Mouse (Mus musculus) lung, embryonic 15.5 days (tissue): ENCODE results near the gene Rab3b. TPM values are rescaled to one million over a fixed set of nuclear protein-coding genes. Genes with fewer than 3 reads are reported as not detected.

Source experiments
- ATAC-seq: fragments of 200-750 bp; cut with Nextera tagmentation; 2 replicates; pipeline ENCODE4 v1.8.0; 2017; ENCODE audit warnings: moderate number of reproducible peaks, borderline replicate concordance; ENCODE audit not compliant: low FRiP score, low TSS enrichment; ENCODE audit errors: extremely low read depth
- H3K27ac ChIP-seq: fragments of 300-500 bp; sonication (generic); 2 replicates; pipeline ENCODE4 v1.5.1; 2015; ENCODE audit warnings: moderate library complexity, mild to moderate bottlenecking, inconsistent platforms
- H3K27me3 ChIP-seq: fragments of 300-500 bp; sonication (generic); 2 replicates; pipeline ENCODE4 v1.6.1; 2015; ENCODE audit warnings: inconsistent platforms
- H3K36me3 ChIP-seq: fragments of 300-500 bp; sonication (generic); 2 replicates; pipeline ENCODE4 v1.6.1; 2015; ENCODE audit warnings: inconsistent platforms
- H3K4me1 ChIP-seq: fragments of 300-500 bp; sonication (generic); 2 replicates; pipeline ENCODE4 v1.6.1; 2015; ENCODE audit warnings: inconsistent platforms
- H3K4me2 ChIP-seq: fragments of 300-500 bp; sonication (generic); 2 replicates; pipeline ENCODE4 v1.6.1; 2015; ENCODE audit warnings: inconsistent platforms, mild to moderate bottlenecking, moderate library complexity
- H3K4me3 ChIP-seq: fragments of 300-500 bp; sonication (generic); 2 replicates; pipeline ENCODE4 v1.5.1; 2015; ENCODE audit warnings: mild to moderate bottlenecking, inconsistent platforms
- H3K9ac ChIP-seq: fragments of 300-500 bp; sonication (generic); 2 replicates; pipeline ENCODE4 v1.6.1; 2015; ENCODE audit warnings: inconsistent platforms
- H3K9me3 ChIP-seq: fragments of 300-500 bp; sonication (generic); 2 replicates; pipeline ENCODE4 v1.6.1; 2016; ENCODE audit warnings: inconsistent platforms
- WGBS: fragments of 180-500 bp; shearing (Covaris S2); methylation state at CpG from one replicate; pipeline ENCODE4 v1.1.7; 2015; 5-methylcytosine and 5-hydroxymethylcytosine counted together
- polyA plus RNA-seq: library from polyadenylated mRNA; unstranded; fragments of >200 nt; fragmentation: Nextera tagmentation; extraction: Ambion mirVana; gene quantifications from 2 replicates; pipeline ENCODE4 v1.2.1, GENCODE M21; 2015

Rab3b gene
- 7.0 and 7.6 TPM in 2 replicates for polyA plus RNA-seq

DNA sequence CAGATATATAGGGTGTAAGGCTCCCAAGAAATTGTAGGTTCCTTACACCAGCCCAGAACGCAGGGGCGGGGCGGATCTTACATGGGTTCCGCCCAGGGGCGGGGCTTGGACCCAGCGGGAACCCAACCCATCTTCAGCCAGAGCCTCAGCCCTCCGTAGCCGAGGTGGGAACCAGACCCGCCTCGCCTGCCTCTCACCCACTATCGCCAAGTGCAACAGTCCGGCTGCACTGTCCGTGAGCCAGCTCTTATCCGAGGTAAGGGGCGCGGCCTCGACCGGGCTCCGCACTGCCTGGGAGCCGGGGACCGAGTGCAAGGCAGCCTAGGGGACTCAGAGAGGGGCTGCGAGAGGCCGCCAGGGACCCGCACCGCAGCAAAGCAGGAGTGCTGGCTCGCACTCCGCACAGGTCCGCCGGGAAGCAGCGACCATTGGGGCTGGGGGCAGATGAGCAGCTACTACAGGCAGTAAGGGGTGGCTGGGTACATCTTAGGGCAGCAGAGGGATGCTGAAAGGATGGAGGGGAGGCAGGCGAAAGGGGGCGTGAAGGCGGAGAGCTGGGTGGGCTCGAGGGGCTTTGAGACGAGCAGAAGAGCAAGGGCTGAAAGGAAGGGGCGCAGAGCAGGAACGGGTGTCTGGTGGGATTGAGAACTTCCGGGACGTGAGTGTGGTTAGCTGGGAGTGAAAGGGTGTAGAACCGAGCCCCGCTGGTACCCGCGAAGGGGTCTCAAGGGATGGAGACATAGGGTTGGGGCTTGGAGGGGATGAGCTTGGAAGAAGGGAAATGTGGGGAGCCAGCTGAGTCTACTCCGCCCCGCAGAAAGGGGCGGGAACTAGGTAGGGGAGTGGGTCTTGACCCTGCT, at the start of gene Rab3b:
Rab3b (plus strand) TSS at position 101 of the 860 bp plus-strand sequence.
- peak; percentile 89 for ATAC-seq
- no peaks in the 10 kb centered on the region for H3K9me3 ChIP-seq
- H3K36me3 ChIP-seq = no peaks in the 10 kb centered on the region
- WGBS = under 1% methylated on average over 46 of the region's 46 CpGs
- H3K27me3 ChIP-seq = peaks cover 13% of the 10 kb centered on the region; the same call in 1 of the 2 replicates
- H3K27ac ChIP-seq = no peak within 1 kb of the TSS
- peaks cover 10% of the 10 kb centered on the region; the same call in 1 of the 2 replicates for H3K4me1 ChIP-seq
- peak within 1 kb of the TSS; percentile 49 for H3K9ac ChIP-seq
- H3K4me2 ChIP-seq = peak within 1 kb of the TSS; percentile 97
- peak within 1 kb of the TSS; percentile 54 for H3K4me3 ChIP-seq

DNA sequence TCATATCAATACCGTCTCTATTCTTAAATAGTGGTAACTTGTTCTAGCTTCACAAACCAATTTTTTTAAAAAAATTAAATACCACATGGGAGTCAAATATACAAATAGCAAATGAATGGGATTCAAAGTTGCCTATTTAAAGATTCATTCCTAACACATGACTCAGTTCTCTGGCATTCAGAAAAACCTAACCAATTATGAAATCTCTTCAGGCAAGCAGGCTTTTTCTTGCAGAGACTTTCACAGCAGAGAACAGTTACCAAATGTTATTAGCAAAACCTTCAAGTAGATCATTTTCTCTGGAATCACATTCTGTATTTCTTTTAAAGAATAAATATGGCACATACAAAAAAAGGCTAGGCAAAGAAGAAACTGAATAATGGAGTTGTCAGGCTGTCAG, 48.2 kb upstream of the Rab3b start:
- Histone ChIP-seq H3K9me3 (no peaks in the 10 kb centered on the region), H3K4me1 (peaks cover 12% of the 10 kb centered on the region), H3K9ac (no peak overlapping the region), H3K4me3 (no peak overlapping the region), H3K27ac (no peak overlapping the region), H3K36me3 (peaks cover 30% of the 10 kb centered on the region), H3K4me2 (no peak overlapping the region), H3K27me3 (no peaks in the 10 kb centered on the region)
- WGBS = 87% methylated on average over 1 of the region's 1 CpGs
- ATAC-seq = no peak

DNA sequence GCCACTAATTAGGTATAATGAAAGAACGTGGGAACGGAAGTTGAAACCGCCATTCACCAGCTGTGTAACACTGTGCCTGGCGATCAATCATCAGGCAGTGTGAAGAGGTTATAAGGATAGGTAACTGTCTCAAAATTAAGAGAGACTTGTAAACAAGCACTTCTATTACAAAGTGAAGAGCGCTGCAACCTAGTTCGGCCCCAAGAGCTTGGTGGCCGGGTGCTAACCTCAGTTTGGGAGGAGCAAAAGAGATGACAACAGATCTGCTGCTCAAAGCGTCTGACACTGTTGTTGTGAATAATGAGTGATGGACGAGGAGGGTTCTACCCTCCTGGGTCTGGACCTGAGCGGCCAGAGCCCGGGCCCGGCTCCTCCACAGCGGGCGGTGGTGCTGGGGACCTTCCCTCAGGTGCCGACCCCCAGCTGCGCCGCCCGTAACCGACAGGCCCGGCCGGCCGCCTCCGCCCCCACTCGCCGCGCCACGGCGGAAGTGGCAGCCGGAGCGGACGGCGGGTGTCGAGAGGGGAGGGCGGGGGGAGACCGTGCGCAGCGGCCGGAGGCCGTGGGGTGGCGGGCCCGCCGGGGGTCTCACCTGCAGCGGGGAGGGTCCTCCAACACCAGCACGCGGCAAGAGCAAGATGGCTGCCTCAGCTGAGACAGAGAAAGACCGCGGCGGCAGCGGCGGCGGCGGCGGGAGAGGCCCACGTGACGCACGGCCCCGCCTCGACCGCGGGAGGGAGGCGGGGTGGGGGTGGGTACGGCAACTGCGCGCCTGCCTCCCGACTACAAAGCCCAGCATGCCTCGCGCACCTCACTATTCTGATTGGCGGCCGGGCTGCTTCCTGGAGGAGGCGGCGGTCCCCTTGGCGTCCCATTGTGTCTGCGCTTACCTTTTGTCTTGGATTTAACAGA, 45.7 kb upstream of the Rab3b start, which contains the start of gene Btf3l4:
Btf3l4 (minus strand) TSS at position 699 of the 912 bp plus-strand sequence.
- Histone ChIP-seq H3K36me3 (peaks cover 12% of the 10 kb centered on the region), H3K4me1 (peaks cover 30% of the 10 kb centered on the region), H3K4me3 (peak within 1 kb of the TSS; percentile 72), H3K27me3 (no peaks in the 10 kb centered on the region), H3K9me3 (no peaks in the 10 kb centered on the region), H3K4me2 (peak within 1 kb of the TSS; percentile 74), H3K9ac (peak within 1 kb of the TSS; percentile 89), H3K27ac (peak within 1 kb of the TSS; percentile 99)
- under 1% methylated on average over 42 of the region's 73 CpGs for WGBS
- peak; percentile 94 for ATAC-seq

DNA sequence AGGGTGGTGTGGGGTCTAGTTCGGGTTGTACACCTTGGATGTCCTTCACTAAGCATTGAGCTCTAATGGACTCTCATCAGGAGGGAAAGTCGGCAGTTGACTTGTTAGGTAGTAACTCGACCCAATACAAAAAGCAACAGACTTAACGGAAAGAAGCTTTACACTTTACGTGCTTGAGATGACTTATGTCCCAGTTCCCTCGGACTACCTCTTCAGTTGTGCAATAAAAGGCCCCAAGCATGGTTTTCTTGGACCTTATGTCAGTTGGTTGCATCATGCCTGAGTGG, 45.1 kb upstream of the Rab3b start:
- 0% methylated on average over 6 of the region's 6 CpGs for WGBS
- peak overlapping the region; percentile 69 for H3K9ac ChIP-seq

DNA sequence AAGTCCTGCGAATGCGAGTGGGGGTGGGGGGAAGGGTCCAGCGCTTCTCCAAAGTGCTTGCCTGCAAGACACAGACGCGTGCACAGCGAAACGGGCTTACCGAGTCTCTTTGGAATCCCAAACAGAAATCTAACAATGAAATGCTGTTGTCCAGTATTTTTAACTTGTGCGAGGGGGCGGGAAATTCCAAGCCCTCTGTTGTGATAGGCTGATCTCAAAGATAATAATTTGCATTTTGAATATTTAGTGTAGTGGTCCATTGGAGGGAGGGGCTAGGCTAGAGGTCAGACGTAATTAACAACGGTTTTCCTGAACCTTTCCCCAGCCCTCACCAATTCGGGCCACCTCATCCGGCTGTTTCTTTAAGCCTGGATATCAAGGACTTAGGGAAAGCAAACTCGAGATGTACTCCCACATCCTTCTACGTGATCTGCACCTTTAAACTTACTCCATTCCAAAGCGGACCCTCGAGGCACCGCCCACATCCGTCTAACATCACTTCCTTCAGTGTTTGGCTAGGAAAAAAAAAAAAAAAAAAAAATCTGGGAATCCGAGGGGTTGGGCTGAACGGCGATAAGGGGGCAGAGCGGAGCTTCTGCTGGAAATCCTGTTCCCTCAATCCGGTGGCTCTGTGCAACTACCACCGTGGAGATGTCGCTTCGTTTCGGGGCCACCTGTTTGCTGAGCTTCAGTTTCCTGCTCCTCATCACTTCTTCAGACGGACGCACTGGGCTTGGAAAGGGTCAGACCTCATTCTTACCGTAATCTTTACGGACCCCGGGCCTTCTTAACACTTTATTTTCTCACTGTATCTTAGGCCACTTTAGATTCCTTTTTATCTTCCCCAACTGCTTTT, 44.5 kb upstream of the Rab3b start, which contains the start of gene Txndc12:
Txndc12 (plus strand) TSS at position 487 of the 856 bp plus-strand sequence.
- WGBS = 0% methylated on average over 34 of the region's 34 CpGs
- ATAC-seq = peak; percentile 88

More for the DNA sequence above, 45.1 kb upstream of the Rab3b start:
- peaks cover 33% of the 10 kb centered on the region for H3K4me1 ChIP-seq
- no peaks in the 10 kb centered on the region for H3K9me3 ChIP-seq
- H3K27ac ChIP-seq = peak overlapping the region; percentile 99
- peaks cover 7% of the 10 kb centered on the region; the same call in 1 of the 2 replicates for H3K36me3 ChIP-seq
- no peaks in the 10 kb centered on the region for H3K27me3 ChIP-seq
- no peak for ATAC-seq
- peak overlapping the region; percentile 72 for H3K4me3 ChIP-seq
- H3K4me2 ChIP-seq = peak overlapping the region; percentile 74

DNA sequence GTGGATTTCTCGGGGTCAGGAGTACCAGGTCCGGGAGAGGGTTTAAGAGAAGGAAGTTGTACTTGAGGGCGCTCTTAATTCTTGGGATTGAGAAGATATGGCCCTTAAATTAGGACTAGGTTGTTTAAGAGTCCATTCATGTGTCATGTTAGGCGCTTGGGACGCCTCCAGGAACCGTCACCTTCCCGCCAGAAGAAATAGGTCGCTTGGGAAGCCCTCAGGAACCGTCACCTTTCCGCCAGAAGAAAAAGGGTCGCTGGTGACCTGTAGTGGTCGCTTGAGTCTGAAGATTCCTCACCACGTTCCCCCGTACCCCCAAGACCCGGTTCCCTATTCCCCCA, 43.9 kb upstream of the Rab3b start:
- Histone ChIP-seq H3K27ac (peak overlapping the region; percentile 99), H3K4me1 (peaks cover 33% of the 10 kb centered on the region), H3K9me3 (no peaks in the 10 kb centered on the region), H3K9ac (peak overlapping the region; percentile 70), H3K4me3 (peak overlapping the region; percentile 72), H3K4me2 (peak overlapping the region; percentile 74), H3K36me3 (peaks cover 3% of the 10 kb centered on the region; the same call in 1 of the 2 replicates), H3K27me3 (no peaks in the 10 kb centered on the region)
- no peak for ATAC-seq
- WGBS = under 1% methylated on average over 15 of the region's 15 CpGs

More for the DNA sequence above, 44.5 kb upstream of the Rab3b start, which contains the start of gene Txndc12:
- Histone ChIP-seq H3K4me1 (peaks cover 33% of the 10 kb centered on the region), H3K36me3 (peaks cover 3% of the 10 kb centered on the region; the same call in 1 of the 2 replicates), H3K4me2 (peak within 1 kb of the TSS; percentile 74), H3K9ac (peak within 1 kb of the TSS; percentile 89), H3K27ac (peak within 1 kb of the TSS; percentile 99), H3K4me3 (peak within 1 kb of the TSS; percentile 72), H3K9me3 (no peaks in the 10 kb centered on the region), H3K27me3 (no peaks in the 10 kb centered on the region)

DNA sequence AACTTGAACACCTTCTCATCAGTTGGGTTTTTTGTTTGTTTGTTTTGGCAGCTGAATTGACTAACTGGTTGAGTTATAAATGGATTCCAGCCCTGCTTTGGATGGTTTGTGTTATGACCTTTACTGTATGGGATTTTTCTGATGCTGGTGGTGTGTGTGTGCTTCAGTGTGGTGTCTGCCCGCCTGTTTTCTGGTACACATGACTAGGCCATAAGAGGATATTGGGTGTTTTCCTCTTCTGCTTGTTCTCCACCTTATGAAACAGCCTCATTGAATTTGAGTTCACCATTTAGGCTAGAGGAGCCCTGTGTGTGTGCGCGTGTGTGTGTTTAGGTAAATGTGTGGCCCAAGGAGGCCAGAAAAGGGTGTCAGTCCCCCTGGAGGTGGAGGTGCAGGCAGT, 43.4 kb upstream of the Rab3b start:
- Histone ChIP-seq H3K4me1 (peaks cover 33% of the 10 kb centered on the region), H3K4me2 (peak overlapping the region; percentile 74), H3K27ac (0 out of 2 replicates have a peak overlapping the region, but pooled peaks have one; percentile 99), H3K4me3 (peak overlapping the region; percentile 72), H3K27me3 (no peaks in the 10 kb centered on the region), H3K9me3 (no peaks in the 10 kb centered on the region), H3K36me3 (no peaks in the 10 kb centered on the region), H3K9ac (peak overlapping the region; percentile 70)
- WGBS = 48% methylated on average over 3 of the region's 3 CpGs
- ATAC-seq = no peak

DNA sequence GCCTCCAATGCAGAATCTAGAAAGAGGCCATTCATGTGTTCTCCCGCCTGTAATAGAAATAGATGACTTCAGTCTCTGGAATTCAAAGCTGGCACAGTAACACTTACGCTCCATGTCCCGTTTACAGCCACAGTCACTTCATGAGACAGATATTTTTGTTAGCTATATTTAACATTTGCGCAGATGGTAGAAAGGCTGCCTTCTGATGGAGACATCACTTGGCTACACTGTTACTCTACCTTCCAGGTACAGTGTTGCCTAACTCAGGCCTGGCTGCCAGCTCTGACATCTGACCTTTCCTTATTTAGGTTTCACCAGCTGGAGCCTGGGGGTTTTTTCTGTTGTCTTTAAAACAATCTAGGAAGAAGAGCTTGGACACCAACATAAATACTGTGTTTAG, 40.8 kb upstream of the Rab3b start:
- Histone ChIP-seq H3K9ac (no peak overlapping the region), H3K9me3 (no peaks in the 10 kb centered on the region), H3K4me2 (no peak overlapping the region), H3K4me3 (no peak overlapping the region), H3K27ac (no peak overlapping the region), H3K27me3 (no peaks in the 10 kb centered on the region), H3K36me3 (no peaks in the 10 kb centered on the region), H3K4me1 (peaks cover 24% of the 10 kb centered on the region)
- 67% methylated on average over 4 of the region's 4 CpGs for WGBS
- ATAC-seq = no peak

DNA sequence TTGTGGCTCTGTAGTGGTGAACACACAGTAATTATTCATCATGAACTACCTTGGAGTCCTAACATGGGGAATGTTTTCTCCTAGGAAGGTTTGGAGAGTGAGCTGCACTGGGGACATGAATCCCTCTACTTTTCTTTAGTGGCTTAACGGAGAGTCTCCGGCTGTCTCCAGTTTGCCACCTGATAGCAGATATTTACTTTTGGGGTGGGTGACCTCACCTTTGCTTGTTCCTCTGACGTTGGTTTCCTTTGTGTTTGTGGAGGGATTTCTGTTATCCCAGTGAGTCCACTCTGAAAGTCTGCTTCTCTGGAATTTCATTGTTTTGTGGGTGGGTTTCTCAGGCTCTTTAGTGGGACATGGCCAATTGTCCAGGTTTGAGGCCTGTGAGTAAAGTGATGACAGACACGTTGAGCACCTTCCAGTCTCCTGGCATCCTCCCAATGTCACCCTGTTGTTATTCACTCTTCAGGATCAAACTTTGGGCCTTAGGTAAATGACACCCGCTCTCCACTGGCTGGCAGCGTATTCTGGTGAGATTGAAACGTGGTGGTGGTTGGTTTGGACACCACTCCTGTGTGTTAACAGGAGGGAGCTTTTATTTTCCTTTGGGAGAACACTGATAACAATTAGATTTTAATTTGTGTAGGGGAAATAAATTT, 36.8 kb upstream of the Rab3b start:
- H3K4me3 ChIP-seq = no peak overlapping the region
- H3K9me3 ChIP-seq = no peaks in the 10 kb centered on the region
- H3K36me3 ChIP-seq = no peaks in the 10 kb centered on the region
- no peak overlapping the region for H3K27ac ChIP-seq
- H3K4me2 ChIP-seq = no peak overlapping the region
- peaks cover 24% of the 10 kb centered on the region for H3K4me1 ChIP-seq
- no peaks in the 10 kb centered on the region for H3K27me3 ChIP-seq
- ATAC-seq = no peak
- 64% methylated on average over 7 of the region's 7 CpGs for WGBS
- H3K9ac ChIP-seq = no peak overlapping the region

DNA sequence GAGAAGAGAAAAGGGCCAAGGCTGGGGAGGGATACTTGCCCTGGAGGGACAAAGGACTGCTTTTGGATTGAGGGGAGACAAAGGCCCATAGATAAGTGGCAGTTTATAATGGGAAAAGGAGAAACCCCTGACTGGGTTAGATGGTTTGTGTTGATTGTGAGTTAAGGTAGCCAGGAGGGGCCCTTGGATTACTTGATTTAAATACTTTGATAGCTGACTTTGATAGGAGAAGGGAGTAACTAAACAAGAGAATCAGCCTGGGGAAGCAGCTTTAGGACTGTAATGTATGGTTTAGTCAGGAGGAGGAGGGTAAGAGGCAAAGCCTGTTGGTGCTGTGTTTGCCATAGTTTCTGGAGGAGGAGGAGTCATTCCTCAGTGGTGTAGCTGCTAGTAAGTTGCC, 35.5 kb upstream of the Rab3b start:
- Histone ChIP-seq H3K4me1 (peaks cover 22% of the 10 kb centered on the region), H3K36me3 (no peaks in the 10 kb centered on the region), H3K4me2 (no peak overlapping the region), H3K9ac (no peak overlapping the region), H3K4me3 (no peak overlapping the region), H3K9me3 (no peaks in the 10 kb centered on the region), H3K27me3 (no peaks in the 10 kb centered on the region), H3K27ac (no peak overlapping the region)
- ATAC-seq = no peak
